Mouse (Mus musculus): Measurements from ENCODE around the gene Inpp5f. TPM values are rescaled to one million over a fixed set of nuclear protein-coding genes. Genes with fewer than 3 reads are reported as not detected.

Inpp5f gene
- polyA plus RNA-seq, 1 experiment from 2014 or later, result 366 TPM

GRCm38 (mm10) chr7:128627723-128628122 lies 16.6 kb downstream of the Inpp5f start:
- no peaks in the 10 kb centered on the region for H3K36me3 ChIP-seq (ENCODE audit: control insufficient read depth, insufficient read depth)
- no peaks in the 10 kb centered on the region for H3K27me3 ChIP-seq (replicated peaks; ENCODE audit: control insufficient read depth, insufficient read depth, low read length)
- WGBS, result 92% methylated on average over 1 of the region's 1 CpGs
- no peaks in the 10 kb centered on the region for H3K9me3 ChIP-seq (ENCODE audit: control insufficient read depth, low read length)
- H3K9ac ChIP-seq (replicated peaks; ENCODE audit: low read depth, low read length), result no peak overlapping the region
- H3K4me3 ChIP-seq (replicated peaks; ENCODE audit: low read length), result no peak overlapping the region
- no peak for ATAC-seq
- peaks cover 3% of the 10 kb centered on the region; the same call in 1 of the 2 replicates for H3K4me1 ChIP-seq (replicated peaks; ENCODE audit: control insufficient read depth, insufficient read depth, low read length)
- H3K4me2 ChIP-seq (ENCODE audit: low read length), result no peak overlapping the region
- H3K27ac ChIP-seq (ENCODE audit: low read length), result no peak overlapping the region

- WGBS, result 94% methylated on average over 4 of the region's 4 CpGs
- Histone ChIP-seq H3K27me3 (replicated peaks; ENCODE audit: control insufficient read depth, insufficient read depth, low read length) (no peaks in the 10 kb centered on the region), H3K4me1 (replicated peaks; ENCODE audit: control insufficient read depth, insufficient read depth, low read length) (no peaks in the 10 kb centered on the region), H3K4me3 (replicated peaks; ENCODE audit: low read length) (no peak overlapping the region), H3K9ac (replicated peaks; ENCODE audit: low read depth, low read length) (no peak overlapping the region), H3K27ac (ENCODE audit: low read length) (no peak overlapping the region), H3K36me3 (ENCODE audit: control insufficient read depth, insufficient read depth) (no peaks in the 10 kb centered on the region), H3K9me3 (ENCODE audit: control insufficient read depth, low read length) (no peaks in the 10 kb centered on the region), H3K4me2 (ENCODE audit: low read length) (no peak overlapping the region)
- no peak for ATAC-seq
Measured at GRCm38 (mm10) chr7:128633156-128633555, 22.0 kb downstream of the Inpp5f start.

- no peaks in the 10 kb centered on the region for H3K27me3 ChIP-seq (replicated peaks; ENCODE audit: control insufficient read depth, insufficient read depth, low read length)
- H3K36me3 ChIP-seq (ENCODE audit: control insufficient read depth, insufficient read depth), result no peaks in the 10 kb centered on the region
- no peak overlapping the region for H3K9ac ChIP-seq (replicated peaks; ENCODE audit: low read depth, low read length)
- 29% methylated on average over 5 of the region's 5 CpGs for WGBS
- H3K4me3 ChIP-seq (replicated peaks; ENCODE audit: low read length), result no peak overlapping the region
- no peak overlapping the region for H3K4me2 ChIP-seq (ENCODE audit: low read length)
- no peaks in the 10 kb centered on the region for H3K9me3 ChIP-seq (ENCODE audit: control insufficient read depth, low read length)
- H3K27ac ChIP-seq (ENCODE audit: low read length), result peak overlapping the region; percentile 38; the same call in 1 of the 2 replicates
- no peak for ATAC-seq
- no peaks in the 10 kb centered on the region for H3K4me1 ChIP-seq (replicated peaks; ENCODE audit: control insufficient read depth, insufficient read depth, low read length)
Measured at GRCm38 (mm10) chr7:128639925-128640485, 28.9 kb downstream of the Inpp5f start.

GRCm38 (mm10) chr7:128641571-128641970 lies 30.4 kb downstream of the Inpp5f start:
- no peaks in the 10 kb centered on the region for H3K36me3 ChIP-seq (ENCODE audit: control insufficient read depth, insufficient read depth)
- no peak overlapping the region for H3K4me3 ChIP-seq (replicated peaks; ENCODE audit: low read length)
- H3K9me3 ChIP-seq (ENCODE audit: control insufficient read depth, low read length), result no peaks in the 10 kb centered on the region
- H3K27ac ChIP-seq (ENCODE audit: low read length), result no peak overlapping the region
- no peaks in the 10 kb centered on the region for H3K27me3 ChIP-seq (replicated peaks; ENCODE audit: control insufficient read depth, insufficient read depth, low read length)
- H3K9ac ChIP-seq (replicated peaks; ENCODE audit: low read depth, low read length), result no peak overlapping the region
- H3K4me1 ChIP-seq (replicated peaks; ENCODE audit: control insufficient read depth, insufficient read depth, low read length), result no peaks in the 10 kb centered on the region
- WGBS, result 86% methylated on average over 7 of the region's 7 CpGs
- ATAC-seq, result no peak
- no peak overlapping the region for H3K4me2 ChIP-seq (ENCODE audit: low read length)

GRCm38 (mm10) chr7:128642386-128642785 lies 31.3 kb downstream of the Inpp5f start:
- Histone ChIP-seq H3K4me3 (replicated peaks; ENCODE audit: low read length) (no peak overlapping the region), H3K9me3 (ENCODE audit: control insufficient read depth, low read length) (no peaks in the 10 kb centered on the region), H3K4me1 (replicated peaks; ENCODE audit: control insufficient read depth, insufficient read depth, low read length) (no peaks in the 10 kb centered on the region), H3K27me3 (replicated peaks; ENCODE audit: control insufficient read depth, insufficient read depth, low read length) (no peaks in the 10 kb centered on the region), H3K36me3 (ENCODE audit: control insufficient read depth, insufficient read depth) (no peaks in the 10 kb centered on the region), H3K4me2 (ENCODE audit: low read length) (no peak overlapping the region), H3K27ac (ENCODE audit: low read length) (no peak overlapping the region), H3K9ac (replicated peaks; ENCODE audit: low read depth, low read length) (no peak overlapping the region)
- 65% methylated on average over 5 of the region's 5 CpGs for WGBS
- no peak for ATAC-seq

- 94% methylated on average over 1 of the region's 1 CpGs for WGBS
- Histone ChIP-seq H3K4me3 (replicated peaks; ENCODE audit: low read length) (no peak overlapping the region), H3K9ac (replicated peaks; ENCODE audit: low read depth, low read length) (no peak overlapping the region), H3K9me3 (ENCODE audit: control insufficient read depth, low read length) (no peaks in the 10 kb centered on the region), H3K27me3 (replicated peaks; ENCODE audit: control insufficient read depth, insufficient read depth, low read length) (no peaks in the 10 kb centered on the region), H3K4me2 (ENCODE audit: low read length) (no peak overlapping the region), H3K36me3 (ENCODE audit: control insufficient read depth, insufficient read depth) (no peaks in the 10 kb centered on the region), H3K4me1 (replicated peaks; ENCODE audit: control insufficient read depth, insufficient read depth, low read length) (no peaks in the 10 kb centered on the region), H3K27ac (ENCODE audit: low read length) (no peak overlapping the region)
- ATAC-seq, result no peak
Measured at GRCm38 (mm10) chr7:128656970-128657369, 45.8 kb downstream of the Inpp5f start.

- no peak for ATAC-seq
- Histone ChIP-seq H3K9ac (replicated peaks; ENCODE audit: low read depth, low read length) (no peak overlapping the region), H3K9me3 (ENCODE audit: control insufficient read depth, low read length) (no peaks in the 10 kb centered on the region), H3K27me3 (replicated peaks; ENCODE audit: control insufficient read depth, insufficient read depth, low read length) (no peaks in the 10 kb centered on the region), H3K4me3 (replicated peaks; ENCODE audit: low read length) (no peak overlapping the region), H3K36me3 (ENCODE audit: control insufficient read depth, insufficient read depth) (0 out of 2 replicates have a peak, but pooled peaks cover 2% of the 10 kb centered on the region), H3K4me2 (ENCODE audit: low read length) (no peak overlapping the region), H3K4me1 (replicated peaks; ENCODE audit: control insufficient read depth, insufficient read depth, low read length) (peaks cover 3% of the 10 kb centered on the region; the same call in 1 of the 2 replicates), H3K27ac (ENCODE audit: low read length) (no peak overlapping the region)
- WGBS, result 92% methylated on average over 8 of the region's 8 CpGs
Measured at GRCm38 (mm10) chr7:128663906-128664305, 52.8 kb downstream of the Inpp5f start.

GRCm38 (mm10) chr7:128664861-128665377 lies 53.8 kb downstream of the Inpp5f start:
- 89% methylated on average over 11 of the region's 11 CpGs for WGBS
- ATAC-seq, result no peak
- Histone ChIP-seq H3K9ac (replicated peaks; ENCODE audit: low read depth, low read length) (no peak overlapping the region), H3K4me3 (replicated peaks; ENCODE audit: low read length) (no peak overlapping the region), H3K27me3 (replicated peaks; ENCODE audit: control insufficient read depth, insufficient read depth, low read length) (no peaks in the 10 kb centered on the region), H3K27ac (ENCODE audit: low read length) (no peak overlapping the region), H3K4me2 (ENCODE audit: low read length) (no peak overlapping the region), H3K4me1 (replicated peaks; ENCODE audit: control insufficient read depth, insufficient read depth, low read length) (peaks cover 3% of the 10 kb centered on the region; the same call in 1 of the 2 replicates), H3K36me3 (ENCODE audit: control insufficient read depth, insufficient read depth) (0 out of 2 replicates have a peak, but pooled peaks cover 2% of the 10 kb centered on the region), H3K9me3 (ENCODE audit: control insufficient read depth, low read length) (no peaks in the 10 kb centered on the region)

- 47% methylated on average over 5 of the region's 5 CpGs for WGBS
- no peak for ATAC-seq
- Histone ChIP-seq H3K9ac (replicated peaks; ENCODE audit: low read depth, low read length) (no peak overlapping the region), H3K27me3 (replicated peaks; ENCODE audit: control insufficient read depth, insufficient read depth, low read length) (no peaks in the 10 kb centered on the region), H3K4me3 (replicated peaks; ENCODE audit: low read length) (no peak overlapping the region), H3K36me3 (ENCODE audit: control insufficient read depth, insufficient read depth) (0 out of 2 replicates have a peak, but pooled peaks cover 2% of the 10 kb centered on the region), H3K4me1 (replicated peaks; ENCODE audit: control insufficient read depth, insufficient read depth, low read length) (peaks cover 13% of the 10 kb centered on the region), H3K9me3 (ENCODE audit: control insufficient read depth, low read length) (no peaks in the 10 kb centered on the region), H3K27ac (ENCODE audit: low read length) (peak overlapping the region; percentile 21; the same call in 1 of the 2 replicates), H3K4me2 (ENCODE audit: low read length) (no peak overlapping the region)
Measured at GRCm38 (mm10) chr7:128667788-128668187, 56.7 kb downstream of the Inpp5f start.
